Mouse (Mus musculus) layer of hippocampus, postnatal 25 days (tissue): ENCODE results near the gene P3h1. TPM values are rescaled to one million over a fixed set of nuclear protein-coding genes. Genes with fewer than 3 reads are reported as not detected.
"Not testable (repeated sequence)": the region's sequence is repeated elsewhere in the genome, so short reads cannot be mapped to it uniquely, and the experiment has no call there.

Experiments
- DNase-seq, 2 experiments: peaks; one replicate each; pipeline ENCODE4 v3.0.0; 2022; ENCODE audit warnings: mixed read lengths in 2 of 2, low spot score in 1 of 2; ENCODE audit errors: extremely low spot score in 1 of 2
- total RNA-seq, 2 experiments: library from RNA; stranded (reverse); gene quantifications; 2 replicates each; pipeline ENCODE4 v1.2.3; 2021

The P3h1 gene
- total RNA-seq, 2 experiments from 2014 or later: 7.5 to 7.7 TPM

- no peak for DNase-seq
These were observed 29.8 kb downstream of the P3h1 start for GRCm38 (mm10) chr4:119262483-119262882.

- no peak for DNase-seq
These were observed 30.7 kb downstream of the P3h1 start for GRCm38 (mm10) chr4:119263459-119263858.

- no peak for DNase-seq
These were observed 33.9 kb downstream of the P3h1 start for GRCm38 (mm10) chr4:119266606-119267005.

- DNase-seq: no peak
These were observed 41.9 kb downstream of the P3h1 start for GRCm38 (mm10) chr4:119274627-119275026.

GRCm38 (mm10) chr4:119275226-119275625, 42.5 kb downstream of the P3h1 start:
- DNase-seq: no peak

GRCm38 (mm10) chr4:119275726-119276125, 43.0 kb downstream of the P3h1 start:
- DNase-seq: no peak

GRCm38 (mm10) chr4:119278784-119279183, 46.1 kb downstream of the P3h1 start:
- not testable (repeated sequence) for DNase-seq

GRCm38 (mm10) chr4:119284861-119285260, 52.1 kb downstream of the P3h1 start:
- DNase-seq: no peak

- DNase-seq: no peak
These were observed 52.6 kb downstream of the P3h1 start for GRCm38 (mm10) chr4:119285336-119285735.

GRCm38 (mm10) chr4:119291921-119292320, 59.2 kb downstream of the P3h1 start:
- DNase-seq: no peak

GRCm38 (mm10) chr4:119292771-119293573, 60.3 kb downstream of the P3h1 start:
- DNase-seq: peak; percentile 24 to 30

GRCm38 (mm10) chr4:119293574-119294258, 61.0 kb downstream of the P3h1 start:
- peak; percentile 8 to 19 for DNase-seq

- peak; percentile 100 for DNase-seq
These were observed 61.9 kb downstream of the P3h1 start, which contains the start of gene Ybx1 for GRCm38 (mm10) chr4:119294415-119295133. TSS of gene Ybx1 (minus strand) at chr4:119294604.

- no peak for DNase-seq
These were observed 62.4 kb downstream of the P3h1 start for GRCm38 (mm10) chr4:119295134-119295453.

GRCm38 (mm10) chr4:119297361-119297760, 64.6 kb downstream of the P3h1 start:
- DNase-seq: no peak

Other genes starting within 250 kb of the P3h1 start
- gene Slc2a1, start 124.2 kb upstream of the P3h1 start, total RNA-seq: 10 to 100 TPM; 70.9 to 98.4 TPM
- gene Zfp691, start 58.7 kb upstream of the P3h1 start, total RNA-seq: 1 to 10 TPM; 6.0 to 8.3 TPM
- under 1 TPM; 0.31 to 0.47 TPM for gene Ermap, start 42.9 kb upstream of the P3h1 start, total RNA-seq
- gene Svbp, start 37.6 kb upstream of the P3h1 start, total RNA-seq: 10 to 100 TPM; 17.3 to 20.1 TPM
- gene Tmem269, start 14.7 kb upstream of the P3h1 start, total RNA-seq: under 1 TPM in 1 of 2 experiments, not detected in 1; 0.34 TPM
- gene AU022252, start 203 bp upstream of the P3h1 start, total RNA-seq: 10 to 100 TPM; 32.4 to 36.7 TPM
- gene Cldn19, start 22.5 kb downstream of the P3h1 start, total RNA-seq: under 1 TPM; 0.32 to 0.33 TPM
- gene Ybx1, start 61.7 kb downstream of the P3h1 start, total RNA-seq: 100 to 1,000 TPM; 287 to 320 TPM
- gene Ppih, start 87.6 kb downstream of the P3h1 start, total RNA-seq: 10 to 100 TPM; 19.1 to 20.2 TPM
- 10 to 100 TPM; 19.8 to 26.1 TPM for gene Ccdc30, start 182.6 kb downstream of the P3h1 start, total RNA-seq
- gene Ppcs, start 189.5 kb downstream of the P3h1 start, total RNA-seq: 1 to 10 TPM; 5.7 to 5.8 TPM
- gene Zmynd12, start 189.9 kb downstream of the P3h1 start, total RNA-seq: under 1 TPM; 0.49 to 0.61 TPM